Mouse (Mus musculus): ENCODE measurements around the gene Fbxl16.

DNA sequence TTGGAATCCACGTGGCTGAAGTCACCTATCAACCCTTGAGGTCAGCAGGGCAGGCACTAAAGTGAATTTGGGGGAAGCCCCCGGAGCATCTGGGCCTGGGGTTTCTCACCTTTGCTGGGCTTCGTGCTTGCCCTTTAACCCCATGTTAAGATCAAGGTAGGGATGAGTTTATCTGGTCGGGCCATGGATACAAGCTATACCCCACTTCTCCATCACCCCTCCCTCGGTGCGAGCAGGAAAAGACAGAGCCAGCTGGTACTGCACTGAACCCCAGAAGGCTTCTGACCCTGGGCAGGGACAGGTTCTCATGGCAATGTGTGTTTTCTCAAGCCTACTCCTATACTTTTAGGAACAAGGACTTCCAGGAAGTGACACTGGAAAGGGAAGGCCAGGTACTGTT is 27.5 kb upstream of the Fbxl16 start:
- TF ChIP-seq CTCF (IDR thresholded peaks at IDR 0.05; ENCODE audit: low read depth, low read length) (no peak), GATA1 (IDR thresholded peaks at IDR 0.05; ENCODE audit: borderline replicate concordance, low read length) (no peak), TAL1 (conservative IDR thresholded peaks at IDR 0.05; ENCODE audit: low read depth, low read length) (no peak), GATA2 (IDR thresholded peaks at IDR 0.05; ENCODE audit: borderline replicate concordance, low read depth, low read length) (no peak), POLR2AphosphoS5 (IDR thresholded peaks at IDR 0.05; ENCODE audit: insufficient replicate concordance, low read depth, low read length) (no peak)
